Mouse (Mus musculus) stomach, postnatal 0 days (tissue): ENCODE measurements around the gene Pgbd5. TPM values are rescaled to one million over a fixed set of nuclear protein-coding genes. Genes with fewer than 3 reads are reported as not detected.
A peak's percentile ranks its signal among the peaks of the same experiment; 100 is the strongest.

Source experiments
- ATAC-seq: fragments of 200-750 bp; cut with Nextera tagmentation; 2 replicates; pipeline ENCODE4 v1.8.0; 2017; ENCODE audit not compliant: low FRiP score, low TSS enrichment
- DNase-seq: peaks from one replicate; pipeline ENCODE4 v3.0.0-alpha.2; 2016; ENCODE audit warnings: low spot score
- H3K27ac ChIP-seq: fragments of 300-500 bp; sonication (generic); replicated peaks from 2 replicates; pipeline ENCODE4 v1.5.1; 2014; ENCODE audit warnings: mild to moderate bottlenecking, control low read depth
- H3K27me3 ChIP-seq: fragments of 300-500 bp; sonication (generic); 2 replicates; pipeline ENCODE4 v1.6.1; 2014; ENCODE audit warnings: low read length; ENCODE audit not compliant: control insufficient read depth, insufficient read depth
- H3K36me3 ChIP-seq: fragments of 300-500 bp; sonication (generic); 2 replicates; pipeline ENCODE4 v1.6.1; 2014; ENCODE audit warnings: low read length, mixed read lengths; ENCODE audit not compliant: control insufficient read depth, insufficient read depth
- H3K4me1 ChIP-seq: fragments of 300-500 bp; sonication (generic); replicated peaks from 2 replicates; pipeline ENCODE4 v1.6.1; 2014; ENCODE audit warnings: antibody characterized with exemption; ENCODE audit not compliant: control insufficient read depth, insufficient read depth
- H3K4me2 ChIP-seq: fragments of 300-500 bp; sonication (generic); replicated peaks from 2 replicates; pipeline ENCODE4 v1.6.1; 2014; ENCODE audit warnings: low read depth, mild to moderate bottlenecking, control low read depth, moderate library complexity
- H3K4me3 ChIP-seq: fragments of 300-500 bp; sonication (generic); 2 replicates; pipeline ENCODE4 v1.5.1; 2014; ENCODE audit warnings: low read depth, low read length, control low read depth
- H3K9ac ChIP-seq: fragments of 300-500 bp; sonication (generic); 2 replicates; pipeline ENCODE4 v1.6.1; 2014; ENCODE audit warnings: mild to moderate bottlenecking, low read length, control low read depth, mixed read lengths
- H3K9me3 ChIP-seq: fragments of 300-500 bp; sonication (generic); 2 replicates; pipeline ENCODE4 v1.6.1; 2016; ENCODE audit warnings: low read length; ENCODE audit not compliant: control insufficient read depth
- CTCF ChIP-seq: IDR thresholded peaks from 2 replicates; pipeline ENCODE4 v1.5.1; 2016; ENCODE audit warnings: antibody characterized with exemption, low read depth, mild to moderate bottlenecking, moderate library complexity
- EP300 ChIP-seq: optimal IDR thresholded peaks from 2 replicates; pipeline ENCODE3; 2016; ENCODE audit warnings: antibody characterized with exemption
- WGBS: fragments of 180-500 bp; shearing (Covaris S2); extraction: QIAGEN DNeasy Blood & Tissue Kit; methylation state at CpG from one replicate; pipeline ENCODE4 v1.1.7; 2014; 5-methylcytosine and 5-hydroxymethylcytosine counted together
- polyA plus RNA-seq: library from polyadenylated mRNA; unstranded; fragments of >200 nt; fragmentation: Nextera tagmentation; extraction: Ambion mirVana; gene quantifications from 2 replicates; pipeline ENCODE4 v1.2.1, GENCODE M21; 2015

The Pgbd5 gene
- polyA plus RNA-seq, 1 experiment from 2014 or later = 2.0 TPM

- Histone ChIP-seq H3K9me3 (0 out of 2 replicates have a peak, but pooled peaks cover 3% of the 10 kb centered on the region), H3K4me1 (no peaks in the 10 kb centered on the region), H3K36me3 (no peaks in the 10 kb centered on the region), H3K27ac (peak overlapping the region; percentile 70), H3K4me2 (no peak overlapping the region), H3K27me3 (no peaks in the 10 kb centered on the region), H3K9ac (no peak overlapping the region), H3K4me3 (no peak overlapping the region)
- WGBS = 72% methylated on average over 5 of the region's 5 CpGs
- DNase-seq = no peak
- ATAC-seq = no peak
- TF ChIP-seq EP300 (no peak), CTCF (no peak)
Measured at GRCm38 (mm10) chr8:124393013-124393412, 46.4 kb downstream of the Pgbd5 start.

GRCm38 (mm10) chr8:124392271-124393012 lies 47.0 kb downstream of the Pgbd5 start:
- H3K36me3 ChIP-seq = no peaks in the 10 kb centered on the region
- H3K9ac ChIP-seq = no peak overlapping the region
- no peaks in the 10 kb centered on the region for H3K27me3 ChIP-seq
- WGBS = 38% methylated on average over 10 of the region's 10 CpGs
- ATAC-seq (peak; percentile 48; the same call in 1 of the 2 replicates), DNase-seq (no peak)
- no peaks in the 10 kb centered on the region for H3K4me1 ChIP-seq
- H3K4me2 ChIP-seq = no peak overlapping the region
- TF ChIP-seq EP300 (no peak), CTCF (no peak)
- H3K9me3 ChIP-seq = 0 out of 2 replicates have a peak, but pooled peaks cover 3% of the 10 kb centered on the region
- H3K4me3 ChIP-seq = no peak overlapping the region
- H3K27ac ChIP-seq = peak overlapping the region; percentile 70

- no peak overlapping the region for H3K27ac ChIP-seq
- 79% methylated on average over 7 of the region's 7 CpGs for WGBS
Measured at GRCm38 (mm10) chr8:124391191-124391590, 48.3 kb downstream of the Pgbd5 start.

GRCm38 (mm10) chr8:124389495-124389894 lies 50.0 kb downstream of the Pgbd5 start:
- Histone ChIP-seq H3K36me3 (no peaks in the 10 kb centered on the region), H3K4me1 (no peaks in the 10 kb centered on the region), H3K9me3 (0 out of 2 replicates have a peak, but pooled peaks cover 3% of the 10 kb centered on the region), H3K4me2 (no peak overlapping the region), H3K9ac (no peak overlapping the region), H3K27ac (no peak overlapping the region), H3K27me3 (no peaks in the 10 kb centered on the region), H3K4me3 (no peak overlapping the region)
- no peak for ATAC-seq
- 84% methylated on average over 11 of the region's 11 CpGs for WGBS
- TF ChIP-seq CTCF = no peak
- no peak for TF ChIP-seq EP300
- no peak for DNase-seq

More at GRCm38 (mm10) chr8:124391191-124391590, 48.3 kb downstream of the Pgbd5 start:
- Histone ChIP-seq H3K27me3 (no peaks in the 10 kb centered on the region), H3K4me2 (no peak overlapping the region), H3K4me3 (no peak overlapping the region), H3K9me3 (0 out of 2 replicates have a peak, but pooled peaks cover 3% of the 10 kb centered on the region), H3K36me3 (no peaks in the 10 kb centered on the region), H3K4me1 (no peaks in the 10 kb centered on the region), H3K9ac (no peak overlapping the region)
- no peak for ATAC-seq
- TF ChIP-seq CTCF (no peak), EP300 (no peak)
- no peak for DNase-seq

GRCm38 (mm10) chr8:124386225-124386899 lies 53.1 kb downstream of the Pgbd5 start:
- Histone ChIP-seq H3K27ac (no peak overlapping the region), H3K27me3 (no peaks in the 10 kb centered on the region), H3K4me3 (no peak overlapping the region), H3K9me3 (0 out of 2 replicates have a peak, but pooled peaks cover 3% of the 10 kb centered on the region), H3K9ac (no peak overlapping the region), H3K4me2 (no peak overlapping the region), H3K4me1 (no peaks in the 10 kb centered on the region), H3K36me3 (no peaks in the 10 kb centered on the region)
- ATAC-seq (peak; percentile 43; the same call in 1 of the 2 replicates), DNase-seq (no peak)
- no peak for TF ChIP-seq EP300
- no peak for TF ChIP-seq CTCF
- WGBS = 75% methylated on average over 23 of the region's 23 CpGs

- no peaks in the 10 kb centered on the region for H3K36me3 ChIP-seq
- no peaks in the 10 kb centered on the region for H3K4me1 ChIP-seq
- 90% methylated on average over 19 of the region's 19 CpGs for WGBS
- DNase-seq (no peak), ATAC-seq (no peak)
- H3K4me3 ChIP-seq = no peak overlapping the region
- TF ChIP-seq EP300 (no peak), CTCF (no peak)
- H3K9me3 ChIP-seq = no peaks in the 10 kb centered on the region
- H3K9ac ChIP-seq = no peak overlapping the region
- no peak overlapping the region for H3K4me2 ChIP-seq
- H3K27ac ChIP-seq = no peak overlapping the region
- no peaks in the 10 kb centered on the region for H3K27me3 ChIP-seq
Measured at GRCm38 (mm10) chr8:124384336-124384735, 55.1 kb downstream of the Pgbd5 start.
